In genomic region chr2:168252639-168253292, GRCm38 (mm10) we compare ENCODE assay signal across 1 mouse cellular context.
TF ChIP-seq lines count a peak whose summit lies in the region.

No protein-coding gene starts in this region.

TF ChIP-seq in MEL, 35 proteins besides CTCF, POLR2A, EP300 and RAD21 (continued from another document):
- TF ChIP-seq ETS1 (IDR thresholded peaks at IDR 0.05; ENCODE audit: low read depth, low read length) (no peak), USF1 (IDR thresholded peaks at IDR 0.05; ENCODE audit: low read depth, low read length) (no peak)
